Mouse (Mus musculus): ENCODE measurements around the gene Itpkb.

- TF ChIP-seq CTCF (conservative IDR thresholded peaks at IDR 0.05; ENCODE audit: insufficient read depth, insufficient read length, low read depth, low read length) (no peak), POLR2A (IDR thresholded peaks at IDR 0.05; ENCODE audit: low read depth, low read length) (no peak)
These were observed 67.4 kb downstream of the Itpkb start for GRCm38 (mm10) chr1:180397734-180398133.
